Mouse (Mus musculus) spleen, adult 2 months (tissue): ENCODE measurements around the gene Tgfbi. TPM values are rescaled to one million over a fixed set of nuclear protein-coding genes. Genes with fewer than 3 reads are reported as not detected.

Experiments used
- DNase-seq, 2 experiments: peaks; one replicate each; pipeline versions ENCODE4 v3.0.0 to v3.0.0-alpha.2; 2012 to 2021; ENCODE audit warnings: low spot score in 2 of 2, low read depth in 1 of 2
- H3K27ac ChIP-seq: fragments of 200-500 bp; 2 replicates; pipeline ENCODE4 v1.5.1; 2012; ENCODE audit warnings: low read length, inconsistent platforms; ENCODE audit not compliant: insufficient read depth
- H3K27me3 ChIP-seq: fragments of 200-500 bp; 2 replicates; pipeline ENCODE4 v1.6.1; 2012; ENCODE audit warnings: mild to moderate bottlenecking, moderate library complexity, low read length, inconsistent platforms; ENCODE audit not compliant: control insufficient read depth, insufficient read depth
- H3K36me3 ChIP-seq: fragments of 200-500 bp; 2 replicates; pipeline ENCODE4 v1.6.1; 2012; ENCODE audit warnings: mild to moderate bottlenecking, low read length, inconsistent platforms; ENCODE audit not compliant: control insufficient read depth, insufficient read depth
- H3K4me1 ChIP-seq: fragments of 200-500 bp; 2 replicates; pipeline ENCODE4 v1.6.1; 2011; ENCODE audit warnings: inconsistent platforms; ENCODE audit not compliant: control insufficient read depth, insufficient read depth, insufficient read length
- H3K4me3 ChIP-seq: fragments of 200-500 bp; 2 replicates; pipeline ENCODE4 v1.5.1; 2011; ENCODE audit warnings: mild to moderate bottlenecking, inconsistent platforms; ENCODE audit not compliant: insufficient read depth, insufficient read length; ENCODE audit errors: extremely low read depth
- CTCF ChIP-seq: fragments of 200-500 bp; IDR thresholded peaks from 2 replicates; pipeline ENCODE4 v1.5.1; 2011; ENCODE audit warnings: mild to moderate bottlenecking, inconsistent platforms; ENCODE audit not compliant: insufficient read depth, insufficient read length, insufficient replicate concordance; ENCODE audit errors: extremely low read depth
- POLR2A ChIP-seq: fragments of 200-500 bp; IDR thresholded peaks from 2 replicates; pipeline ENCODE4 v1.6.1; 2011; ENCODE audit warnings: low read depth, low read length, inconsistent platforms
- WGBS: fragments of 180-500 bp; shearing (Covaris S2); methylation state at CpG from one replicate; pipeline ENCODE4 v1.1.7; 2018; 5-methylcytosine and 5-hydroxymethylcytosine counted together
- polyA plus RNA-seq: library from polyadenylated mRNA; depleted of rRNA; stranded (reverse); fragments of >200 nt; gene quantifications from 2 replicates; pipeline ENCODE4 v1.2.3, GENCODE M21; 2012

The Tgfbi gene
- polyA plus RNA-seq, 1 experiment, result 56.0 TPM

DNA sequence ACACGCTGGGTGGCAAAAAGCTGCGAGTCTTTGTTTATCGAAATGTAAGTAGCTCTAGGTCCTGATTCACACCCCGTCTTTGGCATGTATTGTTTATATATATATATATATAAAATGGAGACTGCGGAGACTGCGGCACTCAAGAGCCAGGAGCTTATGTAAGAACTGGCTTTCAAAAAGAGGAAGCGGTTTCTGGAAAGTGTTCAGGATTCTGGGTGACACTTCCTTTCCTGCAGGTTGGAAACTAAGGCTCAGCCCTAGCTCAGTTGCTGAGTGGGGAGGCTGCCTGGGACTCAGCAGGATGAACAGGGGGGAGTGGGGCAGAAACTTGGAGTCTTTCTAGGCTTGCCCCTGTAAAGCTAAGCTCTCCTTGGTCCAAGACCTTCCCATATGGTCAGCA, 22.0 kb downstream of the Tgfbi start:
- Histone ChIP-seq H3K27me3 (no peaks in the 10 kb centered on the region), H3K4me3 (no peak overlapping the region), H3K36me3 (no peaks in the 10 kb centered on the region), H3K27ac (no peak overlapping the region), H3K4me1 (no peaks in the 10 kb centered on the region)
- DNase-seq, result no peak
- WGBS, result 14% methylated on average over 7 of the region's 7 CpGs
- TF ChIP-seq POLR2A (no peak), CTCF (no peak)

DNA sequence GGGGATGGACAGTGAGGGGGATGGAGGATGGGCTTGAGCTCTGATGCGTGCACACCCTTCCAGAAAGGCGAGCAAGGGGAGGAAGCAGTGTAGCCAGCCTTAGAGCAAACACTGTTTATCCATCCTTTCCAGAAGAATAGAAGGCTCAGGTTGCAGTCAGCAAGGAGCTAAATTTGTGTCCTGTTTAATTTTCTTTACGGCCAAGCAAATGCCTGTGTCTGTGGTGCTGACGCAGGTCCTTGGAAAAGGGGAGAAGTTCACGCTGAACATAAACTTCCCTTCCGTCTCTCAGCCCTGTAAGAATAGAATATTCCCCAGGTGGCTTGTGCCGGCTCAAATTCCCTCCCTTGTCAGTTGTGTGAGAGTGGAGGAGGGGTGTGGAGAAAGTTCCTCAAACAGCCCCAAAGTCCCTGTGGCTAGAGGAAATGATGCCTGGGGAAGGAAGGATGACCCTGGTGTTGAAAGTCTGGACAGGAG, 24.9 kb downstream of the Tgfbi start:
- H3K27ac ChIP-seq, result no peak overlapping the region
- WGBS, result 59% methylated on average over 7 of the region's 7 CpGs
- no peak overlapping the region for H3K4me3 ChIP-seq

DNA sequence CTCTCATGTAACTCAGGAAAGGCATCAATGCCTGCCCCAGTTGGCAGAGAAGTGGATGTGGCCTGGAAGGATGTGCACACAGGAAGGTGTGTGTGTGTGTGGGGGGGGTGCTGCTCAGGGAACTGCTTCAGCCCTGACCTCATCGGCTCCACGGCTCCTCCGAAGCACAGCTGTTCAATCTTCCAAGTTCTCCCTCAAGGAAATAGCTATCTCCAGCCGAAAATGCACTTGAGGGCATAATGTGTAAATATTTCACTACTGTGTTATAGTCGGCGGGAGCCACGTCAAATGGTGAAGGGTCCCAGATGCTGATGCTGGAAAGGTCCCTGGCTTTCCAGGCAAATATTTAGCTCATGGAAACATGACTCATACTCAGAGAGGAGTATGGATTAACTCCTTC, 25.6 kb downstream of the Tgfbi start:
- Histone ChIP-seq H3K36me3 (no peaks in the 10 kb centered on the region), H3K4me1 (no peaks in the 10 kb centered on the region), H3K27me3 (no peaks in the 10 kb centered on the region), H3K4me3 (no peak overlapping the region), H3K27ac (no peak overlapping the region)
- WGBS, result 49% methylated on average over 7 of the region's 7 CpGs
- TF ChIP-seq POLR2A, result no peak
- no peak for TF ChIP-seq CTCF
- no peak for DNase-seq

More for the DNA sequence above, 24.9 kb downstream of the Tgfbi start:
- no peaks in the 10 kb centered on the region for H3K27me3 ChIP-seq
- H3K4me1 ChIP-seq, result no peaks in the 10 kb centered on the region
- no peak for TF ChIP-seq CTCF
- TF ChIP-seq POLR2A, result no peak
- DNase-seq, result no peak
- no peaks in the 10 kb centered on the region for H3K36me3 ChIP-seq

DNA sequence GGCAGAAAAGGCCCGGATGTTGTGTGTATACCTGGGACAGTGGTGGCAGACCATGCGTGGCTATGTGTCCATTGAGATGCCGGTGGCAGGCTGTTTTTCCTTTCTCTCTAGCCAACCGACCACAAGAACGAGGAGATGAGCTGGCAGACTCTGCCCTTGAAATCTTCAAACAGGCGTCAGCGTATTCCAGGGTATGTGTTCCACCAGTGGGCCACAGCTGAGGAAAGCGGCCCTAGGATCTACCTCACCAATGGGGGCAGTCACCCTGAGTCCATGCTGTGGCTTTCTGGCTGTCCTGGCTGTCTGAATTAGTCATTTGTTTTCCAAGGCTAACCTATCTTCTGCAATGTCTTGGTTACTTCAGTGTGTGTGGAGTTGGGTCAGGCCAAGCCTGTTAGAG, 27.7 kb downstream of the Tgfbi start:
- Histone ChIP-seq H3K4me1 (no peaks in the 10 kb centered on the region), H3K27ac (no peak overlapping the region), H3K4me3 (no peak overlapping the region), H3K27me3 (no peaks in the 10 kb centered on the region), H3K36me3 (no peaks in the 10 kb centered on the region)
- TF ChIP-seq POLR2A (no peak), CTCF (no peak)
- DNase-seq, result no peak
- 94% methylated on average over 8 of the region's 8 CpGs for WGBS

DNA sequence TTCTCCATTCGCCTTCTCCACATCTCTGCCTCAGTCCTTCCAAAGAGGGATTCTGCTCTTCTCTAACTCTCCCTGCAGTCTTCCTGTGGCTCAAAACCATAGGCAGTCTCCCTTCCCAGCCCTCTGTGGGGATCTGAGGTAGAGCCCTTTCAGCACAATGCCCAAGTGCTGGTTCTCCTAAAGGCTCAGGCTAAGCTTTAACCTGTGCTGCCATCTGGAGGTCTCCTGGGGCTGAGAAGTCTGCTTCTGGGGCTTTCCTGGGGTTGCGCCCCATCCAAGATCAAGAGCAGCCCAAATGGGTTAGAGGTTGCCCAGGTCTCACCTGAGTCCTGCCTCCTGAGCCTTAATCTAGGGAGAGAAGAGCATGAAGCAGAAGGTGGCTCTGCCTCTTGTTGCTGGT, 32.4 kb downstream of the Tgfbi start:
- Histone ChIP-seq H3K36me3 (no peaks in the 10 kb centered on the region), H3K27me3 (no peaks in the 10 kb centered on the region), H3K4me3 (no peak overlapping the region), H3K27ac (no peak overlapping the region), H3K4me1 (no peaks in the 10 kb centered on the region)
- peak; percentile 34; the same call in 1 of the 2 replicates for TF ChIP-seq CTCF
- TF ChIP-seq POLR2A, result no peak
- DNase-seq, result peak in 1 of 2 experiments; percentile 31
- 93% methylated on average over 2 of the region's 2 CpGs for WGBS

DNA sequence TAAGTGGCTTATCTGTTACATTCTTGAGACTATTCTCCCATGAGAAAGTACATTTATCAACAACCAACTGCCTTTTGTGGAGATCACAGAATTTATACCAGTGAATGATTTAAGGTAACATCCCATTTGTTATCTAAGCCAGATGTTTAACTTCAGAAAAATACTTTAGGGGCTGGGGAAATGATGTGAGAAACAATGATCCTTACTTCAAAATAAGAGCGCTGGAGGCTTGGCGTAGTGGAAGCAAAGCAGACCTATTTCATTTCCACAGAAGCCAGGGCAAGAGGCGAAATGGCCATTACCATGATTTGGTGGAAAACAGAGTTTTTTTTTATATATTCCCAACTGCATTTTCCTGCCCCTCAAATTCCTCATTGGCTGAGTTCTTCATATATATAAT, 34.7 kb downstream of the Tgfbi start:
- WGBS, result 91% methylated on average over 3 of the region's 3 CpGs
- H3K36me3 ChIP-seq, result no peaks in the 10 kb centered on the region
- DNase-seq, result no peak
- no peaks in the 10 kb centered on the region for H3K4me1 ChIP-seq
- TF ChIP-seq POLR2A, result no peak
- no peak for TF ChIP-seq CTCF
- no peak overlapping the region for H3K27ac ChIP-seq
- no peak overlapping the region for H3K4me3 ChIP-seq
- no peaks in the 10 kb centered on the region for H3K27me3 ChIP-seq

DNA sequence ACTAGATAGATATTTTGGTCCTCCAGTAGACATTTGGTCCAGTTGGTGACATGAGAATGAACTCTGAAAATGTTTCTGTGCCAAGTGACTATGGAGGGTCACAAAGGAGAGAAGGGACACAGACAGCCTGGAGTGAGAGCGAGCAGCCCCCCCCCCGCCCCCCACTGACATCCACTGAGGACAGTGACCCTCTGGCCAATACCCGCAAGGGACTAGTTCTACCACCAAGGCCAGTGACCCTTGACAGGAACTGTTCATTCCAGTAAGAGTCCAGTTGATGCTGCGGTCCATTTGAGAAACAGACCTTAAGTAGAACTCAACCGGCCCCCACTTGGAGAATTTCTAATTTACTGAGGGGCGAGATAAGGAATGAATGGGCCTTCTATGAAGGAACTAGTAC, 36.4 kb downstream of the Tgfbi start:
- H3K27ac ChIP-seq, result no peak overlapping the region
- TF ChIP-seq POLR2A (no peak), CTCF (no peak)
- no peaks in the 10 kb centered on the region for H3K27me3 ChIP-seq
- no peaks in the 10 kb centered on the region for H3K4me1 ChIP-seq
- WGBS, result 87% methylated on average over 6 of the region's 6 CpGs
- H3K36me3 ChIP-seq, result no peaks in the 10 kb centered on the region
- no peak for DNase-seq
- H3K4me3 ChIP-seq, result no peak overlapping the region
